Mouse (Mus musculus): ENCODE measurements around the gene Ccr5. TPM values are rescaled to one million over a fixed set of nuclear protein-coding genes. Genes with fewer than 3 reads are reported as not detected.

Gene Ccr5
- polyA plus RNA-seq, 1 experiment: 7.6 TPM

GRCm38 (mm10) chr9:124112591-124113239 is 8.6 kb upstream of the Ccr5 start:
- Histone ChIP-seq H3K9ac (ENCODE audit: low read depth, poor library complexity, severe bottlenecking) (no peak overlapping the region), H3K27ac (ENCODE audit: insufficient read depth, low read length) (no peak overlapping the region), H3K27me3 (ENCODE audit: control insufficient read depth, insufficient read depth, low read length, poor library complexity, severe bottlenecking) (no peaks in the 10 kb centered on the region), H3K9me3 (replicated peaks; ENCODE audit: control insufficient read depth, insufficient read depth, low read length, poor library complexity, severe bottlenecking) (no peaks in the 10 kb centered on the region), H3K4me1 (ENCODE audit: control insufficient read depth, insufficient read depth, low read length) (no peaks in the 10 kb centered on the region), H3K4me3 (ENCODE audit: low read depth, low read length) (no peak overlapping the region), H3K36me3 (ENCODE audit: control insufficient read depth, insufficient read depth, low read length, poor library complexity, severe bottlenecking) (no peaks in the 10 kb centered on the region)
- TF ChIP-seq POLR2A (IDR thresholded peaks at IDR 0.05; ENCODE audit: insufficient read depth, low read length) (no peak), CTCF (IDR thresholded peaks at IDR 0.05; ENCODE audit: low read depth, low read length) (no peak), EP300 (IDR thresholded peaks at IDR 0.05; ENCODE audit: insufficient read depth, low read depth, low read length) (no peak)

DNA sequence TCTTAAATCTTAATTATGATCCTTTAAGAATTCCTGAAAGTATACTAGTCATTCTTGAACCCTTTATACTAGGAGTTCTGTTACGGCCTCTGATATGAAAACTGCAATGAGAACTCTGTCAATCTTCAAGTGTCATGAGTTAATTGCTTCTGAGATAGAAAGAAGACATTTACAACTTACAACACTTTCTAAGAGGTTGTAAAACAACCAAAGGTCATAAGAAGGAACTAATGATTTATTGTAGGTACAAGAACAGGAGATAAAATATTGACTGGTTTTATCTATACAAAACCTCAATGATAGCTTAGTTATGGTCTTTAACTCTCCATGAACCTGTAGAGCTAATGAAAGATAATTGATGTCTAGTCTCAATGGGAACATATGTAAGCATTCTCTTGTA is 7.6 kb upstream of the Ccr5 start:
- no peak overlapping the region for H3K27ac ChIP-seq (ENCODE audit: insufficient read depth, low read length)
- no peak overlapping the region for H3K4me3 ChIP-seq (ENCODE audit: low read depth, low read length)
- no peaks in the 10 kb centered on the region for H3K9me3 ChIP-seq (replicated peaks; ENCODE audit: control insufficient read depth, insufficient read depth, low read length, poor library complexity, severe bottlenecking)
- no peaks in the 10 kb centered on the region for H3K4me1 ChIP-seq (ENCODE audit: control insufficient read depth, insufficient read depth, low read length)
- TF ChIP-seq EP300 (IDR thresholded peaks at IDR 0.05; ENCODE audit: insufficient read depth, low read depth, low read length) (no peak), POLR2A (IDR thresholded peaks at IDR 0.05; ENCODE audit: insufficient read depth, low read length) (no peak)
- no peak overlapping the region for H3K9ac ChIP-seq (ENCODE audit: low read depth, poor library complexity, severe bottlenecking)
- H3K36me3 ChIP-seq (ENCODE audit: control insufficient read depth, insufficient read depth, low read length, poor library complexity, severe bottlenecking): no peaks in the 10 kb centered on the region
- no peaks in the 10 kb centered on the region for H3K27me3 ChIP-seq (ENCODE audit: control insufficient read depth, insufficient read depth, low read length, poor library complexity, severe bottlenecking)

- H3K9ac ChIP-seq (ENCODE audit: low read depth, poor library complexity, severe bottlenecking): no peak overlapping the region
- no peaks in the 10 kb centered on the region for H3K27me3 ChIP-seq (ENCODE audit: control insufficient read depth, insufficient read depth, low read length, poor library complexity, severe bottlenecking)
- no peak overlapping the region for H3K27ac ChIP-seq (ENCODE audit: insufficient read depth, low read length)
- TF ChIP-seq POLR2A (IDR thresholded peaks at IDR 0.05; ENCODE audit: insufficient read depth, low read length) (no peak), CTCF (IDR thresholded peaks at IDR 0.05; ENCODE audit: low read depth, low read length) (peak; percentile 59)
- no peaks in the 10 kb centered on the region for H3K4me1 ChIP-seq (ENCODE audit: control insufficient read depth, insufficient read depth, low read length)
- H3K4me3 ChIP-seq (ENCODE audit: low read depth, low read length): no peak overlapping the region
- no peaks in the 10 kb centered on the region for H3K36me3 ChIP-seq (ENCODE audit: control insufficient read depth, insufficient read depth, low read length, poor library complexity, severe bottlenecking)
- no peaks in the 10 kb centered on the region for H3K9me3 ChIP-seq (replicated peaks; ENCODE audit: control insufficient read depth, insufficient read depth, low read length, poor library complexity, severe bottlenecking)
Observed at GRCm38 (mm10) chr9:124118489-124118888, 2.9 kb upstream of the Ccr5 start.

GRCm38 (mm10) chr9:124125576-124125975 is 4.2 kb downstream of the Ccr5 start:
- Histone ChIP-seq H3K36me3 (ENCODE audit: control insufficient read depth, insufficient read depth, low read length, poor library complexity, severe bottlenecking) (no peaks in the 10 kb centered on the region), H3K4me3 (ENCODE audit: low read depth, low read length) (no peak overlapping the region), H3K9ac (ENCODE audit: low read depth, poor library complexity, severe bottlenecking) (no peak overlapping the region), H3K27ac (ENCODE audit: insufficient read depth, low read length) (no peak overlapping the region), H3K9me3 (replicated peaks; ENCODE audit: control insufficient read depth, insufficient read depth, low read length, poor library complexity, severe bottlenecking) (no peaks in the 10 kb centered on the region), H3K27me3 (ENCODE audit: control insufficient read depth, insufficient read depth, low read length, poor library complexity, severe bottlenecking) (no peaks in the 10 kb centered on the region), H3K4me1 (ENCODE audit: control insufficient read depth, insufficient read depth, low read length) (no peaks in the 10 kb centered on the region)
- TF ChIP-seq POLR2A (IDR thresholded peaks at IDR 0.05; ENCODE audit: insufficient read depth, low read length): no peak
- TF ChIP-seq EP300 (IDR thresholded peaks at IDR 0.05; ENCODE audit: insufficient read depth, low read depth, low read length): no peak
- TF ChIP-seq CTCF (IDR thresholded peaks at IDR 0.05; ENCODE audit: low read depth, low read length): no peak

- H3K27ac ChIP-seq (ENCODE audit: insufficient read depth, low read length): no peak overlapping the region
Observed at GRCm38 (mm10) chr9:124126373-124126772, 5.0 kb downstream of the Ccr5 start.

DNA sequence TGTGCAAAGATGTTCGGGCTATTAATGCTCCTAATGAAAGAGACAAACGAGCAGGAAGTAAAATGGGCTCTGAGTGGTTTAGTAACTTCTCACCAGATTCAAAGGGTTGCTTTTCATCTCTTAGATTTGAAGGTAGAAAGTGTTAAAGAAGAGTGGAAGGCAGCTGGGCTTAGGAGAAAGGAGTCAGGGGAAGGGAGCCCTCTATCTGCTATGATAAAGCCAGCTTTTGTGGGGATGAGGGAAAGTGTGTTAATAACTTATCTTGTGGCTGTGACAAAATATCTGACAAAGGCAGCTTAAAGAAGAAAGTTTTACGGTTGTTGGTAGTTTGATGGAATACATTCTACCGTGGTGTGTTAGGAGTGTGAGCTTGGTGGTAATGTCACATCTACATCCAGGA is 6.1 kb downstream of the Ccr5 start:
- no peaks in the 10 kb centered on the region for H3K9me3 ChIP-seq (replicated peaks; ENCODE audit: control insufficient read depth, insufficient read depth, low read length, poor library complexity, severe bottlenecking)
- no peak for TF ChIP-seq CTCF (IDR thresholded peaks at IDR 0.05; ENCODE audit: low read depth, low read length)
- TF ChIP-seq POLR2A (IDR thresholded peaks at IDR 0.05; ENCODE audit: insufficient read depth, low read length): no peak
- no peak for TF ChIP-seq EP300 (IDR thresholded peaks at IDR 0.05; ENCODE audit: insufficient read depth, low read depth, low read length)
- H3K4me1 ChIP-seq (ENCODE audit: control insufficient read depth, insufficient read depth, low read length): no peaks in the 10 kb centered on the region
- H3K9ac ChIP-seq (ENCODE audit: low read depth, poor library complexity, severe bottlenecking): no peak overlapping the region
- H3K36me3 ChIP-seq (ENCODE audit: control insufficient read depth, insufficient read depth, low read length, poor library complexity, severe bottlenecking): no peaks in the 10 kb centered on the region
- H3K27ac ChIP-seq (ENCODE audit: insufficient read depth, low read length): no peak overlapping the region
- no peak overlapping the region for H3K4me3 ChIP-seq (ENCODE audit: low read depth, low read length)
- H3K27me3 ChIP-seq (ENCODE audit: control insufficient read depth, insufficient read depth, low read length, poor library complexity, severe bottlenecking): no peaks in the 10 kb centered on the region

More at GRCm38 (mm10) chr9:124126373-124126772, 5.0 kb downstream of the Ccr5 start:
- no peak overlapping the region for H3K4me3 ChIP-seq (ENCODE audit: low read depth, low read length)
- no peaks in the 10 kb centered on the region for H3K27me3 ChIP-seq (ENCODE audit: control insufficient read depth, insufficient read depth, low read length, poor library complexity, severe bottlenecking)
- no peaks in the 10 kb centered on the region for H3K36me3 ChIP-seq (ENCODE audit: control insufficient read depth, insufficient read depth, low read length, poor library complexity, severe bottlenecking)
- no peaks in the 10 kb centered on the region for H3K4me1 ChIP-seq (ENCODE audit: control insufficient read depth, insufficient read depth, low read length)
- no peak for TF ChIP-seq CTCF (IDR thresholded peaks at IDR 0.05; ENCODE audit: low read depth, low read length)
- no peak for TF ChIP-seq POLR2A (IDR thresholded peaks at IDR 0.05; ENCODE audit: insufficient read depth, low read length)
- TF ChIP-seq EP300 (IDR thresholded peaks at IDR 0.05; ENCODE audit: insufficient read depth, low read depth, low read length): no peak
- H3K9me3 ChIP-seq (replicated peaks; ENCODE audit: control insufficient read depth, insufficient read depth, low read length, poor library complexity, severe bottlenecking): no peaks in the 10 kb centered on the region
- no peak overlapping the region for H3K9ac ChIP-seq (ENCODE audit: low read depth, poor library complexity, severe bottlenecking)
